Mouse (Mus musculus) liver, adult 2 months (tissue): ENCODE results near the gene Ofcc1.

Experiments used
- CTCF ChIP-seq: fragments of 200-500 bp; IDR thresholded peaks from 2 replicates; pipeline ENCODE4 v1.5.1; 2011; ENCODE audit warnings: low read depth, low read length, control low read depth
- POLR2A ChIP-seq: fragments of 200-500 bp; IDR thresholded peaks from 2 replicates; pipeline ENCODE4 v1.6.1; 2011; ENCODE audit warnings: low read length, control low read depth; ENCODE audit not compliant: insufficient read depth; ENCODE audit errors: extremely low read depth

DNA sequence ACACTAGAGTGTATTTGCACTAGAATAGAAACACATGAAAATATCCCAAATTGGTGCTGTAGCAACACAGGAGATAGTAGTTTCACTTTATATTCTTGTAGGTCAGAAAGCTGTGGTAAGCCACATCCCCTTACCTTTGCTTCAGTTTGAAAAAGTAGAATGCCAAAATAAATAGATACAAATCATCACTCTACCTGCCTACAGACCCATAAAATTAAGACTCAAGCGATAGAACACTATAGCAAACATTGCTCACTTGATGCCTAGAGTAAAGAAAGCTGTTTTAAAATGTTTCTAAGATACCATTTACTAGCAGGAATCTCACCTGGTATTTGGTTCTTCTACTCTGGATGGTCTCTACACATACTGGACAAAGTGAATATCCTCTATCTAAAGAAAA lies 331.8 kb downstream of the Ofcc1 start:
- TF ChIP-seq CTCF (no peak), POLR2A (no peak)
